Mouse (Mus musculus) kidney, embryonic 15.5 days (tissue): ENCODE results near the gene Prkar2b. TPM values are rescaled to one million over a fixed set of nuclear protein-coding genes. Genes with fewer than 3 reads are reported as not detected.

Source experiments
- ATAC-seq: fragments of 200-750 bp; cut with Nextera tagmentation; replicated peaks from 2 replicates; pipeline ENCODE4 v1.8.0; 2017; ENCODE audit warnings: moderate TSS enrichment; ENCODE audit not compliant: low FRiP score
- H3K27ac ChIP-seq: fragments of 300-500 bp; sonication (generic); 2 replicates; pipeline ENCODE4 v1.5.1; 2015; ENCODE audit warnings: mild to moderate bottlenecking, inconsistent platforms
- H3K27me3 ChIP-seq: fragments of 300-500 bp; sonication (generic); 2 replicates; pipeline ENCODE4 v1.6.1; 2015; ENCODE audit warnings: inconsistent platforms
- H3K36me3 ChIP-seq: fragments of 300-500 bp; sonication (generic); 2 replicates; pipeline ENCODE4 v1.6.1; 2015; ENCODE audit warnings: inconsistent platforms
- H3K4me1 ChIP-seq: fragments of 300-500 bp; sonication (generic); 2 replicates; pipeline ENCODE4 v1.6.1; 2015; ENCODE audit warnings: inconsistent platforms
- H3K4me2 ChIP-seq: fragments of 300-500 bp; sonication (generic); 2 replicates; pipeline ENCODE4 v1.6.1; 2015; ENCODE audit warnings: moderate library complexity, mild to moderate bottlenecking, inconsistent platforms
- H3K4me3 ChIP-seq: fragments of 300-500 bp; sonication (generic); replicated peaks from 2 replicates; pipeline ENCODE4 v1.5.1; 2015; ENCODE audit warnings: mild to moderate bottlenecking, inconsistent platforms
- H3K9ac ChIP-seq: fragments of 300-500 bp; sonication (generic); 2 replicates; pipeline ENCODE4 v1.6.1; 2015; ENCODE audit warnings: mild to moderate bottlenecking, inconsistent platforms
- H3K9me3 ChIP-seq: fragments of 300-500 bp; sonication (generic); replicated peaks from 2 replicates; pipeline ENCODE4 v1.6.1; 2016; ENCODE audit warnings: inconsistent platforms
- WGBS: fragments of 180-500 bp; shearing (Covaris S2); methylation state at CpG from one replicate; pipeline ENCODE4 v1.1.7; 2015; ENCODE audit warnings: mixed read lengths; 5-methylcytosine and 5-hydroxymethylcytosine counted together
- polyA plus RNA-seq: library from polyadenylated mRNA; unstranded; fragments of >200 nt; fragmentation: Nextera tagmentation; extraction: Ambion mirVana; gene quantifications from 2 replicates; pipeline ENCODE4 v1.2.1, GENCODE M21; 2015

The Prkar2b gene
- polyA plus RNA-seq, 1 experiment from 2014 or later, result 22.7 TPM

DNA sequence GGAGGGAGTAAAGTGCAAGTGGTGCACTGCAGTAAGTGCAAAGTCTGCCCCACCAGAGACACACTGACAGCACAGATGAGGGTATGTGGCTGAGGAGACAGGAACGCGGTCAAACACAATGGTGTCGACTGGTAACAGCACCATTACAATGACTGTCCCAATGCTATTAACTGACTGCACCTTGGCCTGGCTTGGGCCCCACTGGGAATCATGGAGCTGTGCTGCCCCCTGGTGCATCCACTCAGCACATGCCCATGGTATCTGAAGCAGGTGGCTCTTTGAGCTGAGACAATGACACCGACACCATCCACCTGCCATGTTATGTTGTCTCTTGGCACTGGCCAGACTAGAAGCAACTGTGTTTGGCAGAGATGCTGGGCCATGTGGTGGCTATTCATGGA, 134.4 kb downstream of the Prkar2b start:
- no peak overlapping the region for H3K4me3 ChIP-seq
- H3K27me3 ChIP-seq, result no peaks in the 10 kb centered on the region
- WGBS, result 45% methylated on average over 4 of the region's 4 CpGs
- peaks cover 73% of the 10 kb centered on the region for H3K36me3 ChIP-seq
- no peaks in the 10 kb centered on the region for H3K9me3 ChIP-seq
- no peaks in the 10 kb centered on the region for H3K4me1 ChIP-seq
- H3K9ac ChIP-seq, result no peak overlapping the region
- no peak overlapping the region for H3K27ac ChIP-seq
- peak; percentile 79 for ATAC-seq
- no peak overlapping the region for H3K4me2 ChIP-seq

DNA sequence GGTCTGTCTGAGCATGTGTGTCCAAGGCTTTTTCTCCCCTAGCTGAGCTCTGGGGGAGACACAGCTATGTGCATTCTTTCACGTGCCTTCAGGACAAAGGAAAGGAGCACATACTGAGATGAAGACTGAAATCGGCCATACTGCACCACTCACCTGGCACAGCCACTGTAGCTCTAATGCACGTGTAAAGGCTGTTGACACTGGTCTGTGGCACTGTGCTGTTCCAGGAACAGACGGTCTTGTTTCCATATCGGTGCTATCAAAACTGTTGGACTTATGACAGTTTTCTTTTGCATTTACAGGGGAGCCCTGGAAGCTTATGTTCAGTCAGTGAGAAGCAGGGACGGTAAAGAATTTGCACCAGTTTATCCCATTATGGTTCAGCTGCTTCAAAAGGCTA, 135.8 kb downstream of the Prkar2b start:
- Histone ChIP-seq H3K36me3 (peaks cover 63% of the 10 kb centered on the region), H3K9ac (no peak overlapping the region), H3K4me3 (no peak overlapping the region), H3K27ac (no peak overlapping the region), H3K27me3 (no peaks in the 10 kb centered on the region), H3K4me2 (no peak overlapping the region), H3K9me3 (no peaks in the 10 kb centered on the region), H3K4me1 (no peaks in the 10 kb centered on the region)
- 90% methylated on average over 6 of the region's 6 CpGs for WGBS
- ATAC-seq, result no peak

DNA sequence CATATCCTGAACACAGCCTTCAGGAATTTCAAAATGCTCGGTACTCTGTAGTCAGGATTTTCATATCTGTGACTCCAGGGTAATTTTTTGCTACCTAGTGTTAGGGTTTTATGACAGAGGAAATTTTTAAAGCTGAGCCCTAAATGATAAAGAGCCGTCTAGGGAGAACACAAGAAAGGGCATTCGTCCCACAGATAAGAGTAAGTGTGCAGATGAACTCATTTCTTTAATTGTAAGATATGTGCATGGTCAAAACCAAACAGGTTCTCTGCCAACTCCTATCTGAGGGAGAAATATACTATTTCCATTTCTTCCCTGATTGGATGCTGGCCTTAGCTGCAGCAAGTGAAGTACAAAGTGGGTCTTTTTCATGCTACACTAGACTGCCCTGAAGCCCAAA, 137.0 kb downstream of the Prkar2b start:
- Histone ChIP-seq H3K4me2 (no peak overlapping the region), H3K27me3 (no peaks in the 10 kb centered on the region), H3K27ac (no peak overlapping the region), H3K9ac (no peak overlapping the region), H3K9me3 (no peaks in the 10 kb centered on the region), H3K4me3 (no peak overlapping the region), H3K36me3 (peaks cover 56% of the 10 kb centered on the region), H3K4me1 (no peaks in the 10 kb centered on the region)
- 87% methylated on average over 3 of the region's 3 CpGs for WGBS
- no peak for ATAC-seq

DNA sequence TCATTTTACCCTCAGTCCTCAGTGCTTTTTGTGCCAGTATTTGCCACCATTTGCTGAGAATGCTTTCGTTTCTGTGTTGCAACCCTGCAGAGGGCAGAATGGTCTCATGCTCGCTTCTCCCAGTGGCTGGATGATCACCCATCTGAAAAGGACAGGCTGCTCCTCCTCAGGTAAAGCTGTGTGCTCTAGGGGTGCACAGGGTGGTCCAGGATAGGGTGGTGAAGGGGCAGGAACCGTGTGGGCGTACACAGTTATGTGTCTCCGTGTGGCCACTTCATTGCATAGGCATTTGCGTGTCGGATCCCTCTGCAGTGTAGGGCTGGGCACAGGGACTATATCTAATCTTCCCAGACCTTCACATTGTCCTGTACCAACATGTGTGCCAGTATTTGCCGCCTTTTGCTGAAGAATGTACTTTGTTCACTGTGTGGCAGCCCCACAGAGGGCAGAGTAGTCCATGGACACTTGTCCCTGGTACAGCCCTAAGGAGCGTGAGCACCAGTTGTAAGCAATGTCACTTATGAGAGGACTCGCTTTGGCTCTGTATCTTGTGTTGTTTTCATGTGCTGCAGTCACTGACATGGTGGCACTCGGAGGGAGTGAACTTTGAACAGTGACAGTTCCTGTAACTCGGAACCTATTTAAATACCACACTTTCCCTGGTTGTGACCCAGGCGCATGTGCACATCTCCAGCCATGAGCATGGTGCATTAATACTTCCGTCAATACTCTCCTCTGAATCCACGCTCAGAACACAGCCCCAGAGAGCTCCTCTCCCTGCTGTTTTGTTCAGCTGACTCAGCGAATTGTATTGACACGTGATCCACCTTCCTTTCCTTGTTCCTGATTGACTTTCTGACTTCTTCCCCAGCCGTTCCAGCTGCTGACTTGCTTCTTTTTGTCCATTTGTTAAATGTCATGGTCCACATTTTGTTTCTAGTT, 140.4 kb downstream of the Prkar2b start:
- H3K4me2 ChIP-seq, result no peak overlapping the region
- H3K9ac ChIP-seq, result no peak overlapping the region
- no peaks in the 10 kb centered on the region for H3K4me1 ChIP-seq
- WGBS, result 74% methylated on average over 18 of the region's 18 CpGs
- H3K27me3 ChIP-seq, result no peaks in the 10 kb centered on the region
- peaks cover 26% of the 10 kb centered on the region for H3K36me3 ChIP-seq
- H3K27ac ChIP-seq, result no peak overlapping the region
- no peaks in the 10 kb centered on the region for H3K9me3 ChIP-seq
- no peak for ATAC-seq
- no peak overlapping the region for H3K4me3 ChIP-seq

DNA sequence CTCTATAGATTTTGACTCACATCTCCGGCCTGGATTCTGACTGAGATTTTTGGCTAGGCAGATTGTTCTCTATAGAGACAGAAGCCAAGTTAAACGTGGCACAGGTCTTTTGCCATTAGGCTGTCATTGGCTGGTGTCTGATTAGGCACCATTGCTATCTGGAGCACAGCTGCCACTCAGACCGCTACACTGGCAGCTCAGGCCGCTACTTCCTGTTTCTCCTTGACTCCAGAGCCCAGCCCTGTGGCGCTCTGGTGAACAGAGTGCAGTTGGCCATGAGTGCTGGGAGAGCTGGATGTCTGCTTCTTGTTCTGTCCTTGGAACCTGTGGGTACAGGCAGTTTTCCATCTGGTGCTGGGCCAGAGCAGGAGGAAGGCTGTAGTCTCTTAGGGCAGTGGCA, 143.9 kb downstream of the Prkar2b start:
- no peak overlapping the region for H3K4me2 ChIP-seq
- 0 out of 2 replicates have a peak, but pooled peaks cover 10% of the 10 kb centered on the region for H3K36me3 ChIP-seq
- ATAC-seq, result no peak
- H3K27ac ChIP-seq, result no peak overlapping the region
- 80% methylated on average over 5 of the region's 5 CpGs for WGBS
- H3K27me3 ChIP-seq, result no peaks in the 10 kb centered on the region
- H3K4me3 ChIP-seq, result no peak overlapping the region
- H3K4me1 ChIP-seq, result no peaks in the 10 kb centered on the region
- H3K9ac ChIP-seq, result no peak overlapping the region
- H3K9me3 ChIP-seq, result no peaks in the 10 kb centered on the region

DNA sequence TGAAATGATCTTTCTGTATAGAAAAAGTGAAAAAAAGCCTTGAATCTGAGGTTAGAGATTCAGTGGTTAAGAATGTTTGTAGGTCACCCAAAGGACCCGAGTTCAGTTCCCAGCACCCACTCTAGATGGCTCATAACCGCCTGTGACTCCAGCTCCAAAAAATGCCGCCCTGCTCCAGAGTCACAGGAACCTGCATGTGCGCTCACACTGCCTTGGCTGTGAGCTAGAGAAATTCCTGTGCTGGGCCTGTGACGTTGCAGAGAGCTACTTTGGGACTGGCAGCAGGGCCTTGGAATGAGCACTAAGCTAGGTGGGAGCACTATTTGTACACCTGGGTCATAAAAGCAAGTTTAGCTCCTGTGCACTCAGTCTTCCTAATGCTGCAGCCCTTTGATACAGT, 144.4 kb downstream of the Prkar2b start:
- H3K36me3 ChIP-seq, result 0 out of 2 replicates have a peak, but pooled peaks cover 5% of the 10 kb centered on the region
- WGBS, result 92% methylated on average over 5 of the region's 5 CpGs

DNA sequence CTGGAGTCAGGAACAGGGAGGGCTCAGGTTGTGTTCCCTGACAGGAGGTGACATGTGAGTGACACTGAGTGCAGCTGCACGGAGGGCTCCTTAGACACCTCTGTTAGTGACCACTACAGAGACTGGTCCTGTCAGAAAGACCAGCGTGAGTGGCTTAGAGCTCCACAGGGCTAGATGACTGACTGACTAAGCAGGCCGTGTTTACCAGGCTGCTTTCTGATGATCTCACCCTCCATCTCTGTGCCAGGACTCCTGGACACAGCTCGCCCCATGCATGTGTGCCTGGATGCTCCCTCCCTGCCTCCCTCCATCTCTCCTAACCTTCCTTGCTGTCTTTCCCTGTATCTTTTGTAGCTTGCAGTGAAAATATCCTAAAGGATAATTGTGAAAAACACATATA, 147.5 kb downstream of the Prkar2b start:
- Histone ChIP-seq H3K4me2 (no peak overlapping the region), H3K4me1 (no peaks in the 10 kb centered on the region), H3K9ac (no peak overlapping the region), H3K36me3 (no peaks in the 10 kb centered on the region), H3K9me3 (no peaks in the 10 kb centered on the region), H3K27ac (no peak overlapping the region), H3K27me3 (no peaks in the 10 kb centered on the region), H3K4me3 (no peak overlapping the region)
- ATAC-seq, result no peak
- 80% methylated on average over 4 of the region's 4 CpGs for WGBS

More for the DNA sequence above, 144.4 kb downstream of the Prkar2b start:
- no peak for ATAC-seq
- Histone ChIP-seq H3K9ac (no peak overlapping the region), H3K4me3 (no peak overlapping the region), H3K27ac (no peak overlapping the region), H3K9me3 (no peaks in the 10 kb centered on the region), H3K27me3 (no peaks in the 10 kb centered on the region), H3K4me1 (no peaks in the 10 kb centered on the region), H3K4me2 (no peak overlapping the region)

DNA sequence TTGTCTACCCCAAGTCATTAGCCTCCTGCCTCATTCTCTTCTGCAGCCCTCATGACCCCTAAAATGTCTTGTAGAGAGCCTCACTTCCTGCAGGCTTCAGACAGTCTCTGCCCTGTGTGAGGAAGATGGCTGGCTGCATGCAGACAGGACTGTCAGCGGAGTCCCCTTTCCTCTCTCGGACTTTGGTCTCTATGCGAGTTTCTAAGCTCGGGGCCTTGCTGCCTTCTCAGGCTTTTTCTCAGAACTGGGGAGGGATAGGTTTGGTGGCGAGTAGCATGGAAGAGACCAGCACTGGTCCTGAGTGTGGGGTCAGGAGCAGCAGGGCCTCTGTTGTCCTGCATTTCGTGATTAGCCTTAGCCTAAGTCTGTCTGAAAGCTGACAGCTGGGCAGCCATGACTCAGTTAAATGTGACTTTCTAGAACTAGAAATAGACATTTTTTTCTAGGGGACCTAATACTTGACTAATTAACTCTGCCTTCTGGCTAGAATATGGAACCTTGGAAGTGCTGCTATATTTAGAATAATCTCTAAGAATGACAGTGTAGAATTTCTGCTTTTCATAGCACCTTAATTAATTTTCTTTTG, 148.0 kb downstream of the Prkar2b start:
- ATAC-seq, result no peak
- no peaks in the 10 kb centered on the region for H3K27me3 ChIP-seq
- no peaks in the 10 kb centered on the region for H3K4me1 ChIP-seq
- no peak overlapping the region for H3K4me2 ChIP-seq
- H3K27ac ChIP-seq, result no peak overlapping the region
- no peak overlapping the region for H3K4me3 ChIP-seq
- H3K9me3 ChIP-seq, result no peaks in the 10 kb centered on the region
- H3K36me3 ChIP-seq, result no peaks in the 10 kb centered on the region
- H3K9ac ChIP-seq, result no peak overlapping the region
- WGBS, result 84% methylated on average over 6 of the region's 6 CpGs

Other genes with a start within 250 kb of the Prkar2b start
- 109 and 113 TPM in 2 replicates for gene Hbp1, start 110.8 kb downstream of the Prkar2b start, polyA plus RNA-seq
- gene Pik3cg, start 147.4 kb upstream of the Prkar2b start, polyA plus RNA-seq, result 2.2 and 2.8 TPM in 2 replicates